Mouse (Mus musculus) limb, embryonic 12.5 days (tissue): ENCODE data around the gene Ccdc194. TPM values are rescaled to one million over a fixed set of nuclear protein-coding genes. Genes with fewer than 3 reads are reported as not detected.

Experiments
- ATAC-seq: fragments of 200-750 bp; cut with Nextera tagmentation; 2 replicates; pipeline ENCODE4 v1.8.0; 2017; ENCODE audit warnings: low read depth, moderate TSS enrichment; ENCODE audit not compliant: insufficient number of reproducible peaks, insufficient read depth, low FRiP score, low TSS enrichment
- H3K27ac ChIP-seq: fragments of 300-500 bp; sonication (generic); 2 replicates; pipeline ENCODE4 v1.5.1; 2016; ENCODE audit warnings: mild to moderate bottlenecking, moderate library complexity
- H3K27me3 ChIP-seq: fragments of 300-500 bp; sonication (generic); 2 replicates; pipeline ENCODE4 v1.6.1; 2016; ENCODE audit warnings: mild to moderate bottlenecking, moderate library complexity
- H3K36me3 ChIP-seq: fragments of 300-500 bp; sonication (generic); 2 replicates; pipeline ENCODE4 v1.6.1; 2016; ENCODE audit warnings: mild to moderate bottlenecking, moderate library complexity
- H3K4me1 ChIP-seq: fragments of 300-500 bp; sonication (generic); replicated peaks from 2 replicates; pipeline ENCODE4 v1.6.1; 2016
- H3K4me2 ChIP-seq: fragments of 300-500 bp; sonication (generic); 2 replicates; pipeline ENCODE4 v1.6.1; 2016; ENCODE audit warnings: mild to moderate bottlenecking, moderate library complexity
- H3K4me3 ChIP-seq: fragments of 300-500 bp; sonication (generic); replicated peaks from 2 replicates; pipeline ENCODE4 v1.5.1; 2016; ENCODE audit warnings: mild to moderate bottlenecking
- H3K9ac ChIP-seq: fragments of 300-500 bp; sonication (generic); replicated peaks from 2 replicates; pipeline ENCODE4 v1.6.1; 2016; ENCODE audit warnings: mild to moderate bottlenecking, moderate library complexity
- H3K9me3 ChIP-seq: fragments of 300-500 bp; sonication (generic); 2 replicates; pipeline ENCODE4 v1.6.1; 2016; ENCODE audit warnings: mild to moderate bottlenecking, moderate library complexity
- WGBS: fragments of 180-500 bp; shearing (Covaris S2); methylation state at CpG from one replicate; pipeline ENCODE4 v1.1.7; 2016; 5-methylcytosine and 5-hydroxymethylcytosine counted together
- polyA plus RNA-seq: library from polyadenylated mRNA; unstranded; fragments of >200 nt; fragmentation: Nextera tagmentation; extraction: Ambion mirVana; gene quantifications from 2 replicates; pipeline ENCODE4 v1.2.1, GENCODE M21; 2016

Gene Ccdc194
- polyA plus RNA-seq, 1 experiment from 2014 or later = 0.25 TPM

GRCm38 (mm10) chr8:71474785-71475701 is 50.5 kb downstream of the Ccdc194 start:
- no peaks in the 10 kb centered on the region for H3K27me3 ChIP-seq
- no peak for ATAC-seq
- H3K9ac ChIP-seq = peak overlapping the region; percentile 77; the same call in 1 of the 2 replicates
- H3K36me3 ChIP-seq = peaks cover 67% of the 10 kb centered on the region
- WGBS = 87% methylated on average over 25 of the region's 25 CpGs
- H3K4me1 ChIP-seq = peaks cover 12% of the 10 kb centered on the region
- no peak overlapping the region for H3K27ac ChIP-seq
- peak overlapping the region; percentile 85; the same call in 1 of the 2 replicates for H3K4me2 ChIP-seq
- H3K4me3 ChIP-seq = no peak overlapping the region
- H3K9me3 ChIP-seq = no peaks in the 10 kb centered on the region

GRCm38 (mm10) chr8:71474344-71474743 is 51.2 kb downstream of the Ccdc194 start:
- H3K9me3 ChIP-seq = no peaks in the 10 kb centered on the region
- ATAC-seq = no peak
- H3K27me3 ChIP-seq = no peaks in the 10 kb centered on the region
- no peak overlapping the region for H3K27ac ChIP-seq
- no peak overlapping the region for H3K4me2 ChIP-seq
- H3K9ac ChIP-seq = no peak overlapping the region
- H3K4me1 ChIP-seq = peaks cover 19% of the 10 kb centered on the region
- WGBS = 98% methylated on average over 18 of the region's 18 CpGs
- H3K36me3 ChIP-seq = peaks cover 60% of the 10 kb centered on the region
- no peak overlapping the region for H3K4me3 ChIP-seq

GRCm38 (mm10) chr8:71472601-71473386 is 52.7 kb downstream of the Ccdc194 start:
- Histone ChIP-seq H3K4me3 (no peak overlapping the region), H3K4me1 (peaks cover 19% of the 10 kb centered on the region), H3K9me3 (no peaks in the 10 kb centered on the region), H3K27me3 (no peaks in the 10 kb centered on the region), H3K27ac (no peak overlapping the region), H3K4me2 (no peak overlapping the region), H3K36me3 (peaks cover 50% of the 10 kb centered on the region), H3K9ac (no peak overlapping the region)
- WGBS = 82% methylated on average over 8 of the region's 8 CpGs
- ATAC-seq = no peak

- H3K4me2 ChIP-seq = no peak overlapping the region
- no peaks in the 10 kb centered on the region for H3K27me3 ChIP-seq
- H3K36me3 ChIP-seq = peaks cover 50% of the 10 kb centered on the region
- no peak overlapping the region for H3K4me3 ChIP-seq
- 93% methylated on average over 17 of the region's 17 CpGs for WGBS
- ATAC-seq = no peak
- no peak overlapping the region; the same call in 1 of the 2 replicates for H3K9ac ChIP-seq
- no peaks in the 10 kb centered on the region for H3K9me3 ChIP-seq
- peaks cover 19% of the 10 kb centered on the region for H3K4me1 ChIP-seq
- H3K27ac ChIP-seq = no peak overlapping the region
Observed at GRCm38 (mm10) chr8:71471861-71472260, 53.6 kb downstream of the Ccdc194 start.

GRCm38 (mm10) chr8:71470913-71471255 is 54.6 kb downstream of the Ccdc194 start:
- Histone ChIP-seq H3K36me3 (peaks cover 58% of the 10 kb centered on the region), H3K9me3 (no peaks in the 10 kb centered on the region), H3K4me2 (peak overlapping the region; percentile 93; the same call in 1 of the 2 replicates), H3K27ac (no peak overlapping the region), H3K9ac (no peak overlapping the region), H3K4me1 (peaks cover 17% of the 10 kb centered on the region), H3K4me3 (no peak overlapping the region), H3K27me3 (no peaks in the 10 kb centered on the region)
- ATAC-seq = no peak
- WGBS = 82% methylated on average over 5 of the region's 5 CpGs

GRCm38 (mm10) chr8:71470146-71470912 is 55.2 kb downstream of the Ccdc194 start:
- Histone ChIP-seq H3K4me2 (peak overlapping the region; percentile 93), H3K9ac (peak overlapping the region; percentile 76; the same call in 1 of the 2 replicates), H3K36me3 (peaks cover 57% of the 10 kb centered on the region), H3K4me1 (peaks cover 17% of the 10 kb centered on the region), H3K9me3 (no peaks in the 10 kb centered on the region), H3K27ac (no peak overlapping the region), H3K4me3 (peak overlapping the region; percentile 85), H3K27me3 (no peaks in the 10 kb centered on the region)
- 94% methylated on average over 3 of the region's 3 CpGs for WGBS
- ATAC-seq = no peak

Other genes starting within 250 kb of the Ccdc194 start
- 92.7 and 100 TPM in 2 replicates for gene Use1, start 158.9 kb downstream of the Ccdc194 start, polyA plus RNA-seq
- gene Ocel1, start 154.4 kb downstream of the Ccdc194 start, polyA plus RNA-seq = 4.2 and 4.9 TPM in 2 replicates
- gene Nr2f6, start 143.8 kb downstream of the Ccdc194 start, polyA plus RNA-seq = 65.8 and 72.4 TPM in 2 replicates
- gene Ushbp1, start 129.9 kb downstream of the Ccdc194 start, polyA plus RNA-seq = 7.0 and 7.1 TPM in 2 replicates
- 96.9 TPM in 2 replicates for gene Babam1, start 128.8 kb downstream of the Ccdc194 start, polyA plus RNA-seq
- 41.5 and 44.1 TPM in 2 replicates for gene Ankle1, start 119.7 kb downstream of the Ccdc194 start, polyA plus RNA-seq
- gene Abhd8, start 62.1 kb downstream of the Ccdc194 start, polyA plus RNA-seq = 78.2 and 82.8 TPM in 2 replicates
- 180 and 203 TPM in 2 replicates for gene Mrpl34, start 60.8 kb downstream of the Ccdc194 start, polyA plus RNA-seq
- 99.8 and 106 TPM in 2 replicates for gene Dda1, start 56.5 kb downstream of the Ccdc194 start, polyA plus RNA-seq
- 6.8 and 6.9 TPM in 2 replicates for gene Ano8, start 39.7 kb downstream of the Ccdc194 start, polyA plus RNA-seq
- gene Gtpbp3, start 37.6 kb downstream of the Ccdc194 start, polyA plus RNA-seq = 22.1 and 23.2 TPM in 2 replicates
- 59.2 and 62.5 TPM in 2 replicates for gene Plvap, start 14.0 kb downstream of the Ccdc194 start, polyA plus RNA-seq
- 8.1 and 11.3 TPM in 2 replicates for gene Bst2, start 11.7 kb upstream of the Ccdc194 start, polyA plus RNA-seq
- 64.3 and 69.1 TPM in 2 replicates for gene Mvb12a, start 17.2 kb upstream of the Ccdc194 start, polyA plus RNA-seq
- 0.13 and 0.26 TPM in 2 replicates for gene Tmem221, start 33.2 kb upstream of the Ccdc194 start, polyA plus RNA-seq
- gene Nxnl1, start 40.9 kb upstream of the Ccdc194 start, polyA plus RNA-seq = not detected in 2 replicates
- 45.5 and 50.0 TPM in 2 replicates for gene Slc27a1, start 43.2 kb upstream of the Ccdc194 start, polyA plus RNA-seq
- 228 and 243 TPM in 2 replicates for gene Pgls, start 66.5 kb upstream of the Ccdc194 start, polyA plus RNA-seq
- 4.6 and 6.6 TPM in 2 replicates for gene Fam129c, start 71.9 kb upstream of the Ccdc194 start, polyA plus RNA-seq
- 61.4 and 65.9 TPM in 2 replicates for gene Colgalt1, start 85.3 kb upstream of the Ccdc194 start, polyA plus RNA-seq
- gene Unc13a, start 146.0 kb upstream of the Ccdc194 start, polyA plus RNA-seq = 0.60 and 0.86 TPM in 2 replicates
- 3.8 and 4.4 TPM in 2 replicates for gene Jak3, start 150.6 kb upstream of the Ccdc194 start, polyA plus RNA-seq
- 0.54 and 0.64 TPM in 2 replicates for gene Insl3, start 163.5 kb upstream of the Ccdc194 start, polyA plus RNA-seq
- gene B3gnt3, start 176.1 kb upstream of the Ccdc194 start, polyA plus RNA-seq = 0.70 and 1.1 TPM in 2 replicates
- gene Fcho1, start 200.0 kb upstream of the Ccdc194 start, polyA plus RNA-seq = 5.5 and 6.0 TPM in 2 replicates